Mouse (Mus musculus) MEL (cell line): ENCODE data around the gene Cdh13. TPM values are rescaled to one million over a fixed set of nuclear protein-coding genes. Genes with fewer than 3 reads are reported as not detected.

Source experiments
- DNase-seq: peaks from one replicate; pipeline ENCODE4 v3.0.0; 2011; ENCODE audit warnings: low read depth, low spot score
- H3K27ac ChIP-seq: 2 replicates; pipeline ENCODE4 v1.5.1; 2012; ENCODE audit warnings: low read depth, mild to moderate bottlenecking, control low read depth, low read length, moderate library complexity; ENCODE audit not compliant: control insufficient read depth
- H3K27me3 ChIP-seq, 2 experiments: fragments of 150-350 bp in 1 of 2; sonication (generic) in 1 of 2; 2 replicates each; pipeline ENCODE4 v1.6.1; 2012; ENCODE audit warnings: low read length in 2 of 2, mild to moderate bottlenecking in 2 of 2, improper control_type of control experiment in 1 of 2, moderate library complexity in 1 of 2; ENCODE audit not compliant: insufficient read depth in 2 of 2, control insufficient read depth in 1 of 2
- H3K36me3 ChIP-seq, 2 experiments: 2 replicates each; pipeline ENCODE4 v1.6.1; 2012 to 2014; ENCODE audit warnings: low read length in 2 of 2, improper control_type of control experiment in 1 of 2, inconsistent platforms in 1 of 2, mild to moderate bottlenecking in 1 of 2; ENCODE audit not compliant: insufficient read depth in 2 of 2, control insufficient read depth in 1 of 2
- H3K4me1 ChIP-seq, 2 experiments: fragments of 150-350 bp in 1 of 2; sonication (generic) in 1 of 2; 2 replicates each; pipeline ENCODE4 v1.6.1; 2012; ENCODE audit warnings: low read length in 2 of 2, improper control_type of control experiment in 1 of 2, mild to moderate bottlenecking in 1 of 2; ENCODE audit not compliant: insufficient read depth in 2 of 2, control insufficient read depth in 1 of 2
- H3K4me3 ChIP-seq, 2 experiments: fragments of 150-350 bp in 1 of 2; sonication (generic) in 1 of 2; 2 replicates each; pipeline ENCODE4 v1.5.1; 2012; ENCODE audit warnings: low read depth in 2 of 2, low read length in 2 of 2, mild to moderate bottlenecking in 2 of 2, moderate library complexity in 2 of 2, control low read depth in 1 of 2, improper control_type of control experiment in 1 of 2; ENCODE audit not compliant: control insufficient read depth in 1 of 2, insufficient read depth in 1 of 2
- H3K79me2 ChIP-seq: 2 replicates; pipeline ENCODE4 v1.6.1; 2012; ENCODE audit warnings: mild to moderate bottlenecking, low read length, moderate library complexity; ENCODE audit not compliant: control insufficient read depth, poor library complexity, insufficient read depth
- H3K9ac ChIP-seq: 2 replicates; pipeline ENCODE4 v1.6.1; 2012; ENCODE audit warnings: low read depth, mild to moderate bottlenecking, control low read depth, low read length, moderate library complexity; ENCODE audit not compliant: control insufficient read depth, poor library complexity, severe bottlenecking
- H3K9me3 ChIP-seq: fragments of 150-350 bp; sonication (generic); replicated peaks from 2 replicates; pipeline ENCODE4 v1.6.1; 2012; ENCODE audit warnings: mild to moderate bottlenecking, low read length, improper control_type of control experiment, moderate library complexity; ENCODE audit not compliant: insufficient read depth
- BHLHE40 ChIP-seq: IDR thresholded peaks from 2 replicates; pipeline ENCODE4 v1.6.1; 2012; ENCODE audit warnings: low read depth, mild to moderate bottlenecking, inconsistent platforms, low read length, improper control_type of control experiment, borderline replicate concordance
- CHD1 ChIP-seq: IDR thresholded peaks from 2 replicates; pipeline ENCODE4 v1.6.1; 2012; ENCODE audit warnings: low read depth, mild to moderate bottlenecking, inconsistent platforms, low read length, improper control_type of control experiment
- CHD2 ChIP-seq: IDR thresholded peaks from 2 replicates; pipeline ENCODE4 v1.6.1; 2011; ENCODE audit warnings: low read length, improper control_type of control experiment
- E2F4 ChIP-seq: IDR thresholded peaks from 2 replicates; pipeline ENCODE4 v1.6.1; 2011; ENCODE audit warnings: low read depth, low read length, improper control_type of control experiment, borderline replicate concordance
- EP300 ChIP-seq, 2 experiments: IDR thresholded peaks; 2 replicates each; pipeline ENCODE4 v1.6.1; 2011; ENCODE audit warnings: improper control_type of control experiment in 2 of 2, low read length in 2 of 2, low read depth in 1 of 2, mild to moderate bottlenecking in 1 of 2
- GATA1 ChIP-seq: IDR thresholded peaks from 2 replicates; pipeline ENCODE4 v1.6.1; 2011; ENCODE audit warnings: low read depth, low read length, improper control_type of control experiment
- HCFC1 ChIP-seq: IDR thresholded peaks from 2 replicates; pipeline ENCODE4 v1.6.1; 2012; ENCODE audit warnings: low read depth, mild to moderate bottlenecking, inconsistent platforms, low read length, improper control_type of control experiment, moderate library complexity
- JUND ChIP-seq: IDR thresholded peaks from 2 replicates; pipeline ENCODE4 v1.6.1; 2011; ENCODE audit warnings: low read depth, mild to moderate bottlenecking, improper control_type of control experiment, low read length
- KAT2A ChIP-seq: conservative IDR thresholded peaks from 2 replicates; pipeline ENCODE4 v1.6.1; 2012; ENCODE audit warnings: low read depth, low read length, improper control_type of control experiment, inconsistent platforms
- MAFK ChIP-seq: IDR thresholded peaks from 2 replicates; pipeline ENCODE4 v1.6.1; 2011; ENCODE audit warnings: low read depth, mild to moderate bottlenecking, low read length, improper control_type of control experiment, borderline replicate concordance
- NELFE ChIP-seq: IDR thresholded peaks from 2 replicates; pipeline ENCODE4 v1.6.1; 2011; ENCODE audit warnings: low read depth, low read length, improper control_type of control experiment
- POLR2A ChIP-seq, 2 experiments: IDR thresholded peaks; 2 replicates each; pipeline ENCODE4 v1.6.1; 2011 to 2012; ENCODE audit warnings: low read length in 2 of 2, mild to moderate bottlenecking in 2 of 2, control low read depth in 1 of 2, improper control_type of control experiment in 1 of 2, low read depth in 1 of 2, moderate library complexity in 1 of 2; ENCODE audit not compliant: control insufficient read depth in 1 of 2, insufficient read depth in 1 of 2, poor library complexity in 1 of 2
- POLR2AphosphoS5 ChIP-seq: IDR thresholded peaks from 2 replicates; pipeline ENCODE4 v1.6.1; 2012; ENCODE audit warnings: low read depth, borderline replicate concordance, mild to moderate bottlenecking, inconsistent platforms, low read length, moderate library complexity, mixed read lengths
- SIN3A ChIP-seq: IDR thresholded peaks from 2 replicates; pipeline ENCODE4 v1.6.1; 2012; ENCODE audit warnings: low read length, improper control_type of control experiment, inconsistent platforms
- SMC3 ChIP-seq: IDR thresholded peaks from 2 replicates; pipeline ENCODE4 v1.6.1; 2011; ENCODE audit warnings: low read depth, low read length, improper control_type of control experiment
- TAL1 ChIP-seq: IDR thresholded peaks from 2 replicates; pipeline ENCODE4 v1.6.1; 2012; ENCODE audit warnings: mild to moderate bottlenecking, inconsistent platforms, low read length, moderate library complexity, mixed read lengths
- TBP ChIP-seq: IDR thresholded peaks from 2 replicates; pipeline ENCODE4 v1.8.0; 2011; ENCODE audit warnings: low read depth, low read length, improper control_type of control experiment
- UBTF ChIP-seq: IDR thresholded peaks from 2 replicates; pipeline ENCODE4 v1.6.1; 2012; ENCODE audit warnings: low read depth, mild to moderate bottlenecking, inconsistent platforms, low read length, improper control_type of control experiment, moderate library complexity, borderline replicate concordance; ENCODE audit not compliant: insufficient read depth
- USF1 ChIP-seq: IDR thresholded peaks from 2 replicates; pipeline ENCODE4 v1.6.1; 2014; ENCODE audit warnings: low read depth, mild to moderate bottlenecking, inconsistent platforms, low read length, improper control_type of control experiment, moderate library complexity
- USF2 ChIP-seq, 2 experiments: IDR thresholded peaks; 2 replicates each; pipeline ENCODE4 v1.6.1; 2011 to 2012; ENCODE audit warnings: improper control_type of control experiment in 2 of 2, low read length in 2 of 2, borderline replicate concordance in 1 of 2, inconsistent platforms in 1 of 2, low read depth in 1 of 2, mild to moderate bottlenecking in 1 of 2; ENCODE audit not compliant: insufficient read depth in 1 of 2
- ZC3H11A ChIP-seq: IDR thresholded peaks from 2 replicates; pipeline ENCODE4 v1.6.1; 2012; ENCODE audit warnings: low read depth, mild to moderate bottlenecking, inconsistent platforms, low read length, improper control_type of control experiment
- ZKSCAN1 ChIP-seq: IDR thresholded peaks from 2 replicates; pipeline ENCODE4 v1.6.1; 2012; ENCODE audit warnings: low read depth, mild to moderate bottlenecking, inconsistent platforms, low read length, improper control_type of control experiment, moderate library complexity
- ZMIZ1 ChIP-seq: IDR thresholded peaks from 2 replicates; pipeline ENCODE4 v1.6.1; 2012; ENCODE audit warnings: low read depth, mild to moderate bottlenecking, inconsistent platforms, low read length, improper control_type of control experiment, moderate library complexity
- polyA plus RNA-seq, 2 experiments: library from polyadenylated mRNA; stranded (reverse) in 1 of 2; unstranded in 1 of 2; fragments of >175 nt in 1 of 2; fragments of >200 nt in 1 of 2; gene quantifications; 2 replicates each; pipeline versions ENCODE4 v1.2.1 to v1.2.4; 2012; ENCODE audit warnings: low replicate concordance in 2 of 2, low read depth in 1 of 2; ENCODE audit not compliant: insufficient read length in 2 of 2, insufficient read depth in 1 of 2, missing spikeins in 1 of 2
- total RNA-seq: library from RNA; depleted of rRNA; stranded (reverse); fragments of 300-350 nt; gene quantifications from 2 replicates; pipeline ENCODE4 v1.2.3, GENCODE M21; 2012

The Cdh13 gene
- total and polyA plus RNA-seq, 3 experiments, result not detected

- Histone ChIP-seq H3K36me3 (no peaks in the 10 kb centered on the region), H3K9me3 (no peaks in the 10 kb centered on the region), H3K27me3 (no peaks in the 10 kb centered on the region), H3K79me2 (no peaks in the 10 kb centered on the region), H3K9ac (no peak overlapping the region), H3K4me3 (no peak overlapping the region), H3K27ac (no peak overlapping the region), H3K4me1 (no peaks in the 10 kb centered on the region)
- no peak for DNase-seq
- TF ChIP-seq ZMIZ1 (no peak), NELFE (no peak), USF1 (no peak), SMC3 (no peak), TBP (no peak)
These were observed 235.2 kb downstream of the Cdh13 start for GRCm38 (mm10) chr8:118518742-118519102.

DNA sequence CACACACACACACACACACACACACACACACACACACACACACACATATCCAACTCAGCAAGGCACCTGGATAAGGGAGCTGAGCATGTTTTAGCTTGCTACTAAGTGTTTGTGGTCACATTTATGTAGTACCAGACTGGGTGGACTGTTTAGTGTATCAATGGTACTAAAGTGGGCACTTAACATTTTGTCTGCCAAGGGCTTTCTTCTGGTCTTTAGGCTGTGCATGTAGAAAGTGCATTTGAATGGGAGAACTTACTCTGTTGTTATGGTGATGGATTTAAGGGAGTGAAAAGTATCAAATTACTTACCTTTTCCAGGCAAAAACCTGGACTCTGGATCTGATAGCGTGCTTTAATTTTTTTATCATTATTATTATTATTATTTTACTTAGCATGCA is 240.4 kb downstream of the Cdh13 start:
- H3K36me3 ChIP-seq, result no peaks in the 10 kb centered on the region
- H3K4me3 ChIP-seq, result no peak overlapping the region
- H3K4me1 ChIP-seq, result no peaks in the 10 kb centered on the region
- no peaks in the 10 kb centered on the region for H3K27me3 ChIP-seq
- no peak for DNase-seq
- H3K79me2 ChIP-seq, result no peaks in the 10 kb centered on the region
- H3K9me3 ChIP-seq, result no peaks in the 10 kb centered on the region
- no peak overlapping the region for H3K27ac ChIP-seq
- TF ChIP-seq MAFK (no peak), HCFC1 (no peak), BHLHE40 (no peak), TAL1 (no peak), SMC3 (no peak), USF2 (IDR thresholded peaks at IDR 0.05; ENCODE audit: borderline replicate concordance in 1 of 2, insufficient read depth in 1 of 2, low read depth in 1 of 2, low read length in 2 of 2) (no peak), POLR2A (IDR thresholded peaks at IDR 0.05; ENCODE audit: control insufficient read depth in 1 of 2, insufficient read depth in 1 of 2, low read depth in 1 of 2, low read length in 2 of 2, poor library complexity in 1 of 2) (no peak), E2F4 (no peak), CHD2 (no peak), POLR2AphosphoS5 (no peak), GATA1 (no peak), SIN3A (no peak), KAT2A (no peak), JUND (no peak), UBTF (no peak), ZKSCAN1 (no peak), EP300 (IDR thresholded peaks at IDR 0.05; ENCODE audit: low read depth in 1 of 2, low read length in 2 of 2) (no peak), ZC3H11A (no peak), CHD1 (no peak)
- no peak overlapping the region for H3K9ac ChIP-seq
